Mouse (Mus musculus): ENCODE measurements around the gene Atoh7. TPM values are rescaled to one million over a fixed set of nuclear protein-coding genes. Genes with fewer than 3 reads are reported as not detected.
A peak's percentile ranks its signal among the peaks of the same experiment; 100 is the strongest.

Atoh7 gene
- polyA plus RNA-seq, 1 experiment from 2014 or later = not detected

- Histone ChIP-seq H3K36me3 (ENCODE audit: control insufficient read depth, insufficient read depth) (peaks cover 18% of the 10 kb centered on the region), H3K27me3 (ENCODE audit: control insufficient read depth, insufficient read depth, low read length) (no peaks in the 10 kb centered on the region), H3K4me1 (ENCODE audit: control insufficient read depth, insufficient read depth, low read length) (peaks cover 4% of the 10 kb centered on the region; the same call in 1 of the 2 replicates), H3K4me2 (ENCODE audit: low read depth, low read length) (no peak overlapping the region), H3K27ac (ENCODE audit: low read length) (peak overlapping the region; percentile 97; the same call in 1 of the 2 replicates), H3K9ac (ENCODE audit: low read length) (no peak overlapping the region), H3K9me3 (replicated peaks; ENCODE audit: control insufficient read depth, low read length) (no peaks in the 10 kb centered on the region), H3K4me3 (ENCODE audit: low read length) (no peak overlapping the region)
- no peak for ATAC-seq (replicated peaks; ENCODE audit: extremely low read depth, insufficient read depth, low FRiP score)
- 84% methylated on average over 6 of the region's 6 CpGs for WGBS
Observed at GRCm38 (mm10) chr10:63127156-63127555, 27.7 kb downstream of the Atoh7 start.

- peak overlapping the region; percentile 97 for H3K27ac ChIP-seq (ENCODE audit: low read length)
- WGBS = 25% methylated on average over 7 of the region's 7 CpGs
- H3K4me2 ChIP-seq (ENCODE audit: low read depth, low read length) = peak overlapping the region; percentile 41
- H3K27me3 ChIP-seq (ENCODE audit: control insufficient read depth, insufficient read depth, low read length) = no peaks in the 10 kb centered on the region
- no peaks in the 10 kb centered on the region for H3K9me3 ChIP-seq (replicated peaks; ENCODE audit: control insufficient read depth, low read length)
- no peak overlapping the region for H3K4me3 ChIP-seq (ENCODE audit: low read length)
- peaks cover 18% of the 10 kb centered on the region for H3K36me3 ChIP-seq (ENCODE audit: control insufficient read depth, insufficient read depth)
- peak; percentile 95 for ATAC-seq (replicated peaks; ENCODE audit: extremely low read depth, insufficient read depth, low FRiP score)
- no peak overlapping the region for H3K9ac ChIP-seq (ENCODE audit: low read length)
- peaks cover 4% of the 10 kb centered on the region; the same call in 1 of the 2 replicates for H3K4me1 ChIP-seq (ENCODE audit: control insufficient read depth, insufficient read depth, low read length)
Observed at GRCm38 (mm10) chr10:63128256-63128655, 28.8 kb downstream of the Atoh7 start.

GRCm38 (mm10) chr10:63130500-63130899 is 31.0 kb downstream of the Atoh7 start:
- H3K36me3 ChIP-seq (ENCODE audit: control insufficient read depth, insufficient read depth) = peaks cover 20% of the 10 kb centered on the region
- ATAC-seq (replicated peaks; ENCODE audit: extremely low read depth, insufficient read depth, low FRiP score) = no peak
- H3K4me1 ChIP-seq (ENCODE audit: control insufficient read depth, insufficient read depth, low read length) = peaks cover 4% of the 10 kb centered on the region; the same call in 1 of the 2 replicates
- no peak overlapping the region for H3K4me2 ChIP-seq (ENCODE audit: low read depth, low read length)
- H3K4me3 ChIP-seq (ENCODE audit: low read length) = no peak overlapping the region
- no peaks in the 10 kb centered on the region for H3K9me3 ChIP-seq (replicated peaks; ENCODE audit: control insufficient read depth, low read length)
- no peak overlapping the region for H3K9ac ChIP-seq (ENCODE audit: low read length)
- WGBS = 66% methylated on average over 7 of the region's 7 CpGs
- H3K27me3 ChIP-seq (ENCODE audit: control insufficient read depth, insufficient read depth, low read length) = no peaks in the 10 kb centered on the region
- H3K27ac ChIP-seq (ENCODE audit: low read length) = no peak overlapping the region

- H3K4me3 ChIP-seq (ENCODE audit: low read length) = no peak overlapping the region
- H3K27ac ChIP-seq (ENCODE audit: low read length) = no peak overlapping the region
- no peak overlapping the region for H3K9ac ChIP-seq (ENCODE audit: low read length)
- no peak overlapping the region for H3K4me2 ChIP-seq (ENCODE audit: low read depth, low read length)
- 83% methylated on average over 6 of the region's 6 CpGs for WGBS
- H3K9me3 ChIP-seq (replicated peaks; ENCODE audit: control insufficient read depth, low read length) = no peaks in the 10 kb centered on the region
- H3K4me1 ChIP-seq (ENCODE audit: control insufficient read depth, insufficient read depth, low read length) = peaks cover 4% of the 10 kb centered on the region; the same call in 1 of the 2 replicates
- no peak for ATAC-seq (replicated peaks; ENCODE audit: extremely low read depth, insufficient read depth, low FRiP score)
- H3K27me3 ChIP-seq (ENCODE audit: control insufficient read depth, insufficient read depth, low read length) = no peaks in the 10 kb centered on the region
- peaks cover 18% of the 10 kb centered on the region for H3K36me3 ChIP-seq (ENCODE audit: control insufficient read depth, insufficient read depth)
Observed at GRCm38 (mm10) chr10:63132356-63132755, 32.9 kb downstream of the Atoh7 start.

- H3K9me3 ChIP-seq (replicated peaks; ENCODE audit: control insufficient read depth, low read length) = no peaks in the 10 kb centered on the region
- no peak for ATAC-seq (replicated peaks; ENCODE audit: extremely low read depth, insufficient read depth, low FRiP score)
- no peak overlapping the region for H3K4me3 ChIP-seq (ENCODE audit: low read length)
- no peaks in the 10 kb centered on the region for H3K27me3 ChIP-seq (ENCODE audit: control insufficient read depth, insufficient read depth, low read length)
- no peaks in the 10 kb centered on the region for H3K4me1 ChIP-seq (ENCODE audit: control insufficient read depth, insufficient read depth, low read length)
- no peak overlapping the region for H3K4me2 ChIP-seq (ENCODE audit: low read depth, low read length)
- H3K36me3 ChIP-seq (ENCODE audit: control insufficient read depth, insufficient read depth) = peaks cover 18% of the 10 kb centered on the region
- 92% methylated on average over 4 of the region's 4 CpGs for WGBS
- H3K27ac ChIP-seq (ENCODE audit: low read length) = no peak overlapping the region
- H3K9ac ChIP-seq (ENCODE audit: low read length) = no peak overlapping the region
Observed at GRCm38 (mm10) chr10:63133326-63133725, 33.9 kb downstream of the Atoh7 start.

GRCm38 (mm10) chr10:63135680-63136079 is 36.2 kb downstream of the Atoh7 start:
- H3K4me1 ChIP-seq (ENCODE audit: control insufficient read depth, insufficient read depth, low read length) = no peaks in the 10 kb centered on the region
- H3K27me3 ChIP-seq (ENCODE audit: control insufficient read depth, insufficient read depth, low read length) = no peaks in the 10 kb centered on the region
- H3K27ac ChIP-seq (ENCODE audit: low read length) = no peak overlapping the region
- 55% methylated on average over 12 of the region's 12 CpGs for WGBS
- no peaks in the 10 kb centered on the region for H3K9me3 ChIP-seq (replicated peaks; ENCODE audit: control insufficient read depth, low read length)
- peaks cover 12% of the 10 kb centered on the region for H3K36me3 ChIP-seq (ENCODE audit: control insufficient read depth, insufficient read depth)
- H3K4me2 ChIP-seq (ENCODE audit: low read depth, low read length) = no peak overlapping the region
- no peak overlapping the region for H3K4me3 ChIP-seq (ENCODE audit: low read length)
- H3K9ac ChIP-seq (ENCODE audit: low read length) = no peak overlapping the region
- ATAC-seq (replicated peaks; ENCODE audit: extremely low read depth, insufficient read depth, low FRiP score) = no peak

GRCm38 (mm10) chr10:63136436-63136835 is 37.0 kb downstream of the Atoh7 start:
- Histone ChIP-seq H3K9ac (ENCODE audit: low read length) (no peak overlapping the region), H3K36me3 (ENCODE audit: control insufficient read depth, insufficient read depth) (peaks cover 9% of the 10 kb centered on the region), H3K4me3 (ENCODE audit: low read length) (no peak overlapping the region), H3K27ac (ENCODE audit: low read length) (no peak overlapping the region), H3K27me3 (ENCODE audit: control insufficient read depth, insufficient read depth, low read length) (no peaks in the 10 kb centered on the region), H3K9me3 (replicated peaks; ENCODE audit: control insufficient read depth, low read length) (no peaks in the 10 kb centered on the region), H3K4me1 (ENCODE audit: control insufficient read depth, insufficient read depth, low read length) (no peaks in the 10 kb centered on the region), H3K4me2 (ENCODE audit: low read depth, low read length) (no peak overlapping the region)
- 83% methylated on average over 6 of the region's 6 CpGs for WGBS
- ATAC-seq (replicated peaks; ENCODE audit: extremely low read depth, insufficient read depth, low FRiP score) = no peak

- 78% methylated on average over 13 of the region's 13 CpGs for WGBS
- Histone ChIP-seq H3K9me3 (replicated peaks; ENCODE audit: control insufficient read depth, low read length) (no peaks in the 10 kb centered on the region), H3K4me1 (ENCODE audit: control insufficient read depth, insufficient read depth, low read length) (no peaks in the 10 kb centered on the region), H3K9ac (ENCODE audit: low read length) (no peak overlapping the region), H3K36me3 (ENCODE audit: control insufficient read depth, insufficient read depth) (peaks cover 6% of the 10 kb centered on the region; the same call in 1 of the 2 replicates), H3K4me3 (ENCODE audit: low read length) (no peak overlapping the region), H3K4me2 (ENCODE audit: low read depth, low read length) (no peak overlapping the region), H3K27me3 (ENCODE audit: control insufficient read depth, insufficient read depth, low read length) (no peaks in the 10 kb centered on the region), H3K27ac (ENCODE audit: low read length) (no peak overlapping the region)
- no peak for ATAC-seq (replicated peaks; ENCODE audit: extremely low read depth, insufficient read depth, low FRiP score)
Observed at GRCm38 (mm10) chr10:63142660-63143059, 43.2 kb downstream of the Atoh7 start.

All from heart, embryonic 16.5 days (tissue).